Mouse (Mus musculus): ENCODE measurements around the gene Napepld. TPM values are rescaled to one million over a fixed set of nuclear protein-coding genes. Genes with fewer than 3 reads are reported as not detected.
A peak's percentile ranks its signal among the peaks of the same experiment; 100 is the strongest.

Napepld gene
- total and polyA plus RNA-seq, 3 experiments, result 1.6 to 1.8 (median 1.7) TPM

DNA sequence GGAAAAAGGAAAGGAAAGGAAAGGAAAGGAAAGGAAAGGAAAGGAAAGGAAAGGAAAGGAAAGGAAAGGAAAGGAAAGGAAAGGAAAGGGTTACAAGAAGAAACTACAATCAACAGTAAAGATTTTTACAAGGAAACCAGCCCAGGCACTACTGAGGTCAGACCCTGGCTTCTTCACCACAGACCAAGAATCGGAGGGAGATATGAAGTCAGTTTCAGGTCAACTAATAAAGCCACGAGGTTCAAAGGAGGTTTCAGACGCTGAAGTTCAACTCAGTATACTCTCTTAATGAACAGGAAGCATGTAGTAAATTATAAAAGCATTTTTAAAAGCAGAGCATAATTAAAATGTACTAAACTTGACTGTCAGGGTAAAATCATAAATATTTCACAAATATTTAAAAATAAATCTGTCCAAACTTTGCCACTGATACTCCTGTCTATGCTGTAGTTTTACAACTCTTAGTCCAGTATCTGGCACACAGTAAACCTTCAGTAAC is 7.8 kb downstream of the Napepld start:
- DNase-seq (ENCODE audit: extremely low read depth), result no peak
- Histone ChIP-seq H3K9ac (ENCODE audit: insufficient read depth, low read depth) (no peak overlapping the region), H3K4me1 (ENCODE audit: control insufficient read depth in 1 of 2, insufficient read depth in 2 of 2) (0 out of 4 replicates have a peak, but pooled peaks cover 0 to 2% of the 10 kb centered on the region in 2 experiments), H3K36me3 (replicated peaks in 1 of 2; ENCODE audit: control insufficient read depth in 1 of 2, insufficient read depth in 1 of 2, low read length in 1 of 2) (no peaks in the 10 kb centered on the region), H3K27ac (ENCODE audit: insufficient read depth, low read depth) (no peak overlapping the region), H3K27me3 (replicated peaks) (no peaks in the 10 kb centered on the region), H3K79me2 (replicated peaks; ENCODE audit: control insufficient read depth, extremely low read depth, insufficient read depth, poor library complexity, severe bottlenecking) (no peaks in the 10 kb centered on the region), H3K4me3 (replicated peaks in 1 of 3; ENCODE audit: low read depth in 2 of 3, low read length in 2 of 3, poor library complexity in 1 of 3) (no peak overlapping the region), H3K4me2 (ENCODE audit: insufficient read depth, low read depth, poor library complexity, severe bottlenecking) (no peak overlapping the region), H3K9me3 (replicated peaks; ENCODE audit: low read length) (no peaks in the 10 kb centered on the region)
- no peak for TF ChIP-seq MEF2A (IDR thresholded peaks at IDR 0.05; ENCODE audit: borderline replicate concordance, low read depth, low read length)
- no peak for TF ChIP-seq JUND (conservative IDR thresholded peaks at IDR 0.05; ENCODE audit: low read depth, low read length)
- TF ChIP-seq ZC3H11A (IDR thresholded peaks at IDR 0.05; ENCODE audit: low read depth, low read length), result no peak
- TF ChIP-seq TCF12 (IDR thresholded peaks at IDR 0.05; ENCODE audit: low read depth, low read length), result no peak
- no peak for TF ChIP-seq ELF1 (IDR thresholded peaks at IDR 0.05; ENCODE audit: low read depth, low read length)
- TF ChIP-seq GABPA (IDR thresholded peaks at IDR 0.05; ENCODE audit: insufficient replicate concordance, low read depth, low read length), result no peak
- dilution Hi-C loops (cut with MboI; ENCODE audit: extremely low pct_ligation_motif_present, extremely low pct_unique_long_range_greater_than_20kb, low sequenced_read_pairs) (no loop called here), in situ Hi-C loops (cut with MboI; ENCODE audit: low pct_ligation_motif_present, low pct_unique_long_range_greater_than_20kb, low sequenced_read_pairs) (no loop called here)

DNA sequence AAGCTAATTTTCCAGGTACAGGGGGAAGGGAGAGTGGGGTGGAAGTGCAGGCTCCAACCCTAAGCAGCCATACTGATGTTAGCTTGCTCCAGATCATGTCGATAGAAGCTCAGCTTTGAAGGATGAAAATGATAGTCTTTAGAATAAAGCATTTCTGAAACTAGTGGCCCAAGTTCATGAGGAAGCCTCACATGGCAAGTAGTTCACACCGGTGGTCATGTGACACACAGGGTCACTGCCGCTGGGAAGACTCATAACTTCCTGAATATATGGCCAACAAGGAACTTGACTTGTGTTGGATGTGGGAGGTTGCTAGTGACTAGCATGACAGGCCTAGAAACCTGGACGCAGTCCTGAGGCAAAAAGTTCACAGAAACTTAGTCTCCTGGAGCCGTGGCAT is 9.0 kb downstream of the Napepld start:
- H3K9ac ChIP-seq (ENCODE audit: insufficient read depth, low read depth), result no peak overlapping the region
- in situ Hi-C loops (cut with MboI; ENCODE audit: low pct_ligation_motif_present, low pct_unique_long_range_greater_than_20kb, low sequenced_read_pairs) (no loop called here), dilution Hi-C loops (cut with MboI; ENCODE audit: extremely low pct_ligation_motif_present, extremely low pct_unique_long_range_greater_than_20kb, low sequenced_read_pairs) (no loop called here)
- H3K27ac ChIP-seq (ENCODE audit: insufficient read depth, low read depth), result no peak overlapping the region
- H3K4me1 ChIP-seq (ENCODE audit: control insufficient read depth in 1 of 2, insufficient read depth in 2 of 2), result 0 out of 4 replicates have a peak, but pooled peaks cover 0 to 2% of the 10 kb centered on the region in 2 experiments
- H3K27me3 ChIP-seq (replicated peaks), result no peaks in the 10 kb centered on the region
- DNase-seq (ENCODE audit: extremely low read depth), result no peak
- TF ChIP-seq MAX (IDR thresholded peaks at IDR 0.05; ENCODE audit: low read length), result no peak
- no peak for TF ChIP-seq POLR2A (IDR thresholded peaks at IDR 0.05; ENCODE audit: low read depth, low read length)
- TF ChIP-seq MAFK (IDR thresholded peaks at IDR 0.05; ENCODE audit: insufficient replicate concordance, low read length), result no peak
- no peak for TF ChIP-seq RCOR1 (conservative IDR thresholded peaks at IDR 0.05; ENCODE audit: low read depth, low read length)
- TF ChIP-seq SMC3 (IDR thresholded peaks at IDR 0.05; ENCODE audit: low read depth, low read length), result no peak
- no peak for TF ChIP-seq NRF1 (IDR thresholded peaks at IDR 0.05; ENCODE audit: low read depth, low read length)
- no peak for TF ChIP-seq BHLHE40 (IDR thresholded peaks at IDR 0.05; ENCODE audit: low read depth, low read length)
- TF ChIP-seq JUND (conservative IDR thresholded peaks at IDR 0.05; ENCODE audit: low read depth, low read length), result no peak
- no peaks in the 10 kb centered on the region for H3K9me3 ChIP-seq (replicated peaks; ENCODE audit: low read length)
- no peak overlapping the region for H3K4me3 ChIP-seq (replicated peaks in 1 of 3; ENCODE audit: low read depth in 2 of 3, low read length in 2 of 3, poor library complexity in 1 of 3)
- H3K4me2 ChIP-seq (ENCODE audit: insufficient read depth, low read depth, poor library complexity, severe bottlenecking), result no peak overlapping the region
- H3K36me3 ChIP-seq (replicated peaks in 1 of 2; ENCODE audit: control insufficient read depth in 1 of 2, insufficient read depth in 1 of 2, low read length in 1 of 2), result no peaks in the 10 kb centered on the region
- no peaks in the 10 kb centered on the region for H3K79me2 ChIP-seq (replicated peaks; ENCODE audit: control insufficient read depth, extremely low read depth, insufficient read depth, poor library complexity, severe bottlenecking)

DNA sequence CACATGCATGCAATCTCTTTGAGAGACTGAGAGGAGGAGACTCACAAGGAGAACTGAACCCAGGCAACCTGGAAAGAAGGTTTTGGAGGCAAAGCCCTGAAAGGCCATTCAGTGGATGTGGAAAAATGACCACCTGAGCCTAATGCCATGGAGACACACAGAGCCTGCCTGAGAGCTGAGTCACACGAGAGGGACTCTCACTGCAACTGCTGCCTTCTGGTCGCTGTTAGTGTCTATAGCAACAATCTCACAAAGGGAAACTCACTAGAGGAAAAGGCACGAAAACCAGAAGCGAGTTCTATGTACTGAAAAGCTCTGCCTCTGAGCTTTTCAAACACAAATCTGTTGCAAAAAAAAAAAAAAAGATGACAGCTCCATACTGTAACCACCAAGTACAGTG is 14.2 kb downstream of the Napepld start:
- no peaks in the 10 kb centered on the region for H3K9me3 ChIP-seq (replicated peaks; ENCODE audit: low read length)
- DNase-seq (ENCODE audit: extremely low read depth), result no peak
- no peaks in the 10 kb centered on the region for H3K36me3 ChIP-seq (replicated peaks in 1 of 2; ENCODE audit: control insufficient read depth in 1 of 2, insufficient read depth in 1 of 2, low read length in 1 of 2)
- dilution Hi-C loops (cut with MboI; ENCODE audit: extremely low pct_ligation_motif_present, extremely low pct_unique_long_range_greater_than_20kb, low sequenced_read_pairs), result no loop called here
- no peak for TF ChIP-seq RAD21 (IDR thresholded peaks at IDR 0.05; ENCODE audit: low read depth, low read length)
- TF ChIP-seq MAX (IDR thresholded peaks at IDR 0.05; ENCODE audit: low read length), result no peak
- TF ChIP-seq ZMIZ1 (IDR thresholded peaks at IDR 0.05; ENCODE audit: low read depth, low read length), result no peak
- TF ChIP-seq UBTF (IDR thresholded peaks at IDR 0.05; ENCODE audit: low read depth, low read length), result no peak
- TF ChIP-seq MEF2A (IDR thresholded peaks at IDR 0.05; ENCODE audit: borderline replicate concordance, low read depth, low read length), result no peak
- in situ Hi-C loops (cut with MboI; ENCODE audit: low pct_ligation_motif_present, low pct_unique_long_range_greater_than_20kb, low sequenced_read_pairs), result no loop called here
- no peaks in the 10 kb centered on the region for H3K27me3 ChIP-seq (replicated peaks)
- no peaks in the 10 kb centered on the region for H3K79me2 ChIP-seq (replicated peaks; ENCODE audit: control insufficient read depth, extremely low read depth, insufficient read depth, poor library complexity, severe bottlenecking)
- H3K4me1 ChIP-seq (ENCODE audit: control insufficient read depth in 1 of 2, insufficient read depth in 2 of 2), result peaks cover 1 to 5% of the 10 kb centered on the region in 2 experiments; a peak in 1 of 4 replicates
- H3K4me3 ChIP-seq (replicated peaks in 1 of 3; ENCODE audit: low read depth in 2 of 3, low read length in 2 of 3, poor library complexity in 1 of 3), result no peak overlapping the region
- peak overlapping the region; percentile 30 for H3K4me2 ChIP-seq (ENCODE audit: insufficient read depth, low read depth, poor library complexity, severe bottlenecking)
- no peak overlapping the region for H3K27ac ChIP-seq (ENCODE audit: insufficient read depth, low read depth)
- H3K9ac ChIP-seq (ENCODE audit: insufficient read depth, low read depth), result peak overlapping the region; percentile 5
